Mouse (Mus musculus) bone marrow macrophage, adult 2 months (primary cell): ENCODE data around the gene Zfp986.
"Not testable (repeated sequence)": the region's sequence is repeated elsewhere in the genome, so short reads cannot be mapped to it uniquely, and the experiment has no call there.

Source experiments
- CTCF ChIP-seq: IDR thresholded peaks from 2 replicates; pipeline ENCODE4 v1.5.1; 2012; ENCODE audit warnings: low read depth, mild to moderate bottlenecking, low read length, moderate library complexity
- POLR2A ChIP-seq: IDR thresholded peaks from 2 replicates; pipeline ENCODE4 v1.6.1; 2012; ENCODE audit warnings: mild to moderate bottlenecking, low read depth, low read length, borderline replicate concordance

DNA sequence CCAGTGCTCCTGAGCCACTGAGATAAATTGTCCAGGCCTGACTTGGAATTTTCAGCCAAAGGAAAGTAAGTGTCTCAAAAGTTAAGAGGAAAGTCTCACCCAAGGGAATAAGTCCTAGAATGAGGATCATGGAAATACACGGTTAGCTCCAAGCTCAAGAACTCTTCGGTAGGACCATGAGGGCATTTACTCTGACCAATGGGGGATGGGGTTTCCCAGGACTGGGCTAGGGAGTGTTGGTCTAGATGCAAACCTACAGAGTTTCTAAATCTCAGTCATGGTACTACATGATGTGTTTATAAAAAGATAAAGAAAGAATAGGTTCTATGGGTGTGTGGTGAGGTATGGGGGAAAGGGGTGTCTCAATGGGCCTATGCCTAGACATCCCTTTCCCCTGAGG is 48.6 kb upstream of the Zfp986 start:
- not testable (repeated sequence) for TF ChIP-seq CTCF, POLR2A
